Mouse (Mus musculus): ENCODE data around the gene Teddm1a. TPM values are rescaled to one million over a fixed set of nuclear protein-coding genes. Genes with fewer than 3 reads are reported as not detected.
"Not testable (repeated sequence)": the region's sequence is repeated elsewhere in the genome, so short reads cannot be mapped to it uniquely, and the experiment has no call there.

Gene Teddm1a
- 0.06 TPM in 1 of 2 replicates, not detected in the other for polyA plus RNA-seq (2012; rRNA removed)

- no peak for DNase-seq (ENCODE audit: extremely low spot score in 1 of 2, low spot score in 1 of 2)
These were observed at the start of gene Teddm1a for GRCm38 (mm10) chr1:153891442-153891841. TSS of gene Teddm1a (plus strand) at chr1:153891742.

- peak in 1 of 2 experiments; percentile 23 for DNase-seq (ENCODE audit: extremely low spot score in 1 of 2, low spot score in 1 of 2)
These were observed 49.3 kb upstream of the Teddm1a start for GRCm38 (mm10) chr1:153842121-153842740.

- no peak for DNase-seq (ENCODE audit: extremely low spot score in 1 of 2, low spot score in 1 of 2)
These were observed 47.5 kb upstream of the Teddm1a start, which contains the start of gene Rgsl1 for GRCm38 (mm10) chr1:153844042-153844441. TSS of gene Rgsl1 (minus strand) at chr1:153844142.

GRCm38 (mm10) chr1:153846420-153846819, 45.1 kb upstream of the Teddm1a start:
- no peak for DNase-seq (ENCODE audit: extremely low spot score in 1 of 2, low spot score in 1 of 2)

- peak in 1 of 2 experiments; percentile 42 for DNase-seq (ENCODE audit: extremely low spot score in 1 of 2, low spot score in 1 of 2)
These were observed 44.7 kb upstream of the Teddm1a start for GRCm38 (mm10) chr1:153846867-153847266.

- not testable (repeated sequence) for DNase-seq (ENCODE audit: extremely low spot score in 1 of 2, low spot score in 1 of 2)
These were observed 38.8 kb upstream of the Teddm1a start for GRCm38 (mm10) chr1:153852696-153853095.

GRCm38 (mm10) chr1:153855946-153856345, 35.6 kb upstream of the Teddm1a start:
- no peak for DNase-seq (ENCODE audit: extremely low spot score in 1 of 2, low spot score in 1 of 2)

GRCm38 (mm10) chr1:153874045-153874444, 17.5 kb upstream of the Teddm1a start, which contains the start of gene Teddm1b:
TSS of gene Teddm1b (plus strand) at chr1:153874345.
- no peak for DNase-seq (ENCODE audit: extremely low spot score in 1 of 2, low spot score in 1 of 2)

- not testable (repeated sequence) for DNase-seq (ENCODE audit: extremely low spot score in 1 of 2, low spot score in 1 of 2)
These were observed 11.2 kb upstream of the Teddm1a start for GRCm38 (mm10) chr1:153880391-153880790.

- no peak for DNase-seq (ENCODE audit: extremely low spot score in 1 of 2, low spot score in 1 of 2)
These were observed 5.4 kb upstream of the Teddm1a start for GRCm38 (mm10) chr1:153886024-153886633.

- DNase-seq (ENCODE audit: extremely low spot score in 1 of 2, low spot score in 1 of 2), result no peak
These were observed 1.4 kb upstream of the Teddm1a start for GRCm38 (mm10) chr1:153890121-153890520.

- no peak for DNase-seq (ENCODE audit: extremely low spot score in 1 of 2, low spot score in 1 of 2)
These were observed 2.2 kb downstream of the Teddm1a start for GRCm38 (mm10) chr1:153893746-153894145.

GRCm38 (mm10) chr1:153894201-153894893, 2.8 kb downstream of the Teddm1a start:
- DNase-seq (ENCODE audit: extremely low spot score in 1 of 2, low spot score in 1 of 2), result no peak

- peak; percentile 71 to 94 for DNase-seq (ENCODE audit: extremely low spot score in 1 of 2, low spot score in 1 of 2)
These were observed 3.4 kb downstream of the Teddm1a start for GRCm38 (mm10) chr1:153894979-153895378.

- DNase-seq (ENCODE audit: extremely low spot score in 1 of 2, low spot score in 1 of 2), result no peak
These were observed 5.7 kb downstream of the Teddm1a start for GRCm38 (mm10) chr1:153897196-153897595.

GRCm38 (mm10) chr1:153898989-153899730, 7.6 kb downstream of the Teddm1a start:
- DNase-seq (ENCODE audit: extremely low spot score in 1 of 2, low spot score in 1 of 2), result no peak

- peak; percentile 95 for DNase-seq (ENCODE audit: extremely low spot score in 1 of 2, low spot score in 1 of 2)
These were observed 8.3 kb downstream of the Teddm1a start, which contains the start of the genes Glul and Teddm2 for GRCm38 (mm10) chr1:153899731-153900380. TSS of gene Glul (plus strand) at chr1:153899944. TSS of gene Teddm2 (minus strand) at chr1:153900228.

GRCm38 (mm10) chr1:153900381-153900780, 8.8 kb downstream of the Teddm1a start:
- DNase-seq (ENCODE audit: extremely low spot score in 1 of 2, low spot score in 1 of 2), result no peak

GRCm38 (mm10) chr1:153900860-153901730, 9.6 kb downstream of the Teddm1a start:
- no peak for DNase-seq (ENCODE audit: extremely low spot score in 1 of 2, low spot score in 1 of 2)

All from frontal cortex, adult 2 months (tissue).